Mouse (Mus musculus): Measurements from ENCODE around the gene Orai1. TPM values are rescaled to one million over a fixed set of nuclear protein-coding genes. Genes with fewer than 3 reads are reported as not detected.
A peak's percentile ranks its signal among the peaks of the same experiment; 100 is the strongest.

Gene Orai1
- polyA plus RNA-seq, 1 experiment from 2014 or later, result 15.5 TPM

- Histone ChIP-seq H3K9me3 (no peaks in the 10 kb centered on the region), H3K9ac (no peak overlapping the region), H3K27me3 (no peaks in the 10 kb centered on the region), H3K4me3 (no peak overlapping the region), H3K27ac (peak overlapping the region; percentile 22; the same call in 1 of the 2 replicates), H3K4me2 (replicated peaks) (no peak overlapping the region), H3K4me1 (peaks cover 50% of the 10 kb centered on the region), H3K36me3 (peaks cover 1% of the 10 kb centered on the region; the same call in 1 of the 2 replicates)
- WGBS, result 67% methylated on average over 6 of the region's 6 CpGs
- ATAC-seq (ENCODE audit: low FRiP score, low read depth), result no peak
Observed at GRCm38 (mm10) chr5:123023049-123023448, 8.2 kb downstream of the Orai1 start.

GRCm38 (mm10) chr5:123024312-123024711, 9.4 kb downstream of the Orai1 start:
- peaks cover 37% of the 10 kb centered on the region for H3K4me1 ChIP-seq
- H3K27ac ChIP-seq, result no peak overlapping the region
- H3K27me3 ChIP-seq, result no peaks in the 10 kb centered on the region
- H3K9ac ChIP-seq, result no peak overlapping the region
- 91% methylated on average over 6 of the region's 6 CpGs for WGBS
- no peaks in the 10 kb centered on the region for H3K9me3 ChIP-seq
- H3K4me3 ChIP-seq, result no peak overlapping the region
- ATAC-seq (ENCODE audit: low FRiP score, low read depth), result no peak
- H3K4me2 ChIP-seq (replicated peaks), result no peak overlapping the region
- peaks cover 4% of the 10 kb centered on the region for H3K36me3 ChIP-seq

- H3K4me3 ChIP-seq, result no peak overlapping the region
Observed at GRCm38 (mm10) chr5:123024965-123025573, 10.2 kb downstream of the Orai1 start.

GRCm38 (mm10) chr5:123026414-123026813, 11.5 kb downstream of the Orai1 start:
- Histone ChIP-seq H3K4me1 (peaks cover 29% of the 10 kb centered on the region), H3K36me3 (peaks cover 23% of the 10 kb centered on the region), H3K9me3 (no peaks in the 10 kb centered on the region), H3K4me2 (replicated peaks) (no peak overlapping the region), H3K4me3 (no peak overlapping the region), H3K27ac (no peak overlapping the region), H3K27me3 (no peaks in the 10 kb centered on the region), H3K9ac (no peak overlapping the region)
- WGBS, result 54% methylated on average over 6 of the region's 6 CpGs
- no peak for ATAC-seq (ENCODE audit: low FRiP score, low read depth)

More at GRCm38 (mm10) chr5:123024965-123025573, 10.2 kb downstream of the Orai1 start:
- peaks cover 12% of the 10 kb centered on the region for H3K36me3 ChIP-seq
- ATAC-seq (ENCODE audit: low FRiP score, low read depth), result no peak
- H3K27me3 ChIP-seq, result no peaks in the 10 kb centered on the region
- H3K27ac ChIP-seq, result no peak overlapping the region
- H3K4me2 ChIP-seq (replicated peaks), result no peak overlapping the region
- no peak overlapping the region for H3K9ac ChIP-seq
- no peaks in the 10 kb centered on the region for H3K9me3 ChIP-seq
- WGBS, result 59% methylated on average over 9 of the region's 9 CpGs
- H3K4me1 ChIP-seq, result peaks cover 30% of the 10 kb centered on the region

- H3K27me3 ChIP-seq, result no peaks in the 10 kb centered on the region
- no peak overlapping the region for H3K4me2 ChIP-seq (replicated peaks)
- no peak overlapping the region for H3K9ac ChIP-seq
- WGBS, result 66% methylated on average over 6 of the region's 6 CpGs
- H3K27ac ChIP-seq, result no peak overlapping the region
- ATAC-seq (ENCODE audit: low FRiP score, low read depth), result no peak
- H3K4me3 ChIP-seq, result no peak overlapping the region
- H3K9me3 ChIP-seq, result no peaks in the 10 kb centered on the region
- H3K4me1 ChIP-seq, result peaks cover 29% of the 10 kb centered on the region
- peaks cover 33% of the 10 kb centered on the region for H3K36me3 ChIP-seq
Observed at GRCm38 (mm10) chr5:123027436-123027835, 12.6 kb downstream of the Orai1 start.

GRCm38 (mm10) chr5:123029729-123030128, 14.9 kb downstream of the Orai1 start:
- no peak for ATAC-seq (ENCODE audit: low FRiP score, low read depth)
- Histone ChIP-seq H3K4me3 (no peak overlapping the region), H3K4me2 (replicated peaks) (no peak overlapping the region), H3K4me1 (peaks cover 25% of the 10 kb centered on the region), H3K9ac (no peak overlapping the region), H3K36me3 (peaks cover 35% of the 10 kb centered on the region), H3K9me3 (no peaks in the 10 kb centered on the region), H3K27ac (peak overlapping the region; percentile 33; the same call in 1 of the 2 replicates), H3K27me3 (no peaks in the 10 kb centered on the region)
- 86% methylated on average over 7 of the region's 7 CpGs for WGBS

- ATAC-seq (ENCODE audit: low FRiP score, low read depth), result no peak
- Histone ChIP-seq H3K36me3 (peaks cover 35% of the 10 kb centered on the region), H3K27me3 (no peaks in the 10 kb centered on the region), H3K9me3 (no peaks in the 10 kb centered on the region), H3K4me2 (replicated peaks) (no peak overlapping the region), H3K27ac (no peak overlapping the region), H3K9ac (no peak overlapping the region), H3K4me1 (peaks cover 16% of the 10 kb centered on the region), H3K4me3 (no peak overlapping the region)
- WGBS, result 93% methylated on average over 3 of the region's 3 CpGs
Observed at GRCm38 (mm10) chr5:123031312-123031711, 16.4 kb downstream of the Orai1 start.

- 74% methylated on average over 7 of the region's 7 CpGs for WGBS
- H3K27ac ChIP-seq, result no peak overlapping the region
- H3K27me3 ChIP-seq, result no peaks in the 10 kb centered on the region
- no peaks in the 10 kb centered on the region for H3K9me3 ChIP-seq
- no peak for ATAC-seq (ENCODE audit: low FRiP score, low read depth)
- no peak overlapping the region for H3K9ac ChIP-seq
- H3K4me3 ChIP-seq, result no peak overlapping the region
- H3K4me1 ChIP-seq, result peaks cover 4% of the 10 kb centered on the region
- peaks cover 35% of the 10 kb centered on the region for H3K36me3 ChIP-seq
- no peak overlapping the region for H3K4me2 ChIP-seq (replicated peaks)
Observed at GRCm38 (mm10) chr5:123033646-123034160, 18.8 kb downstream of the Orai1 start.

- no peak overlapping the region for H3K4me2 ChIP-seq (replicated peaks)
- no peaks in the 10 kb centered on the region for H3K27me3 ChIP-seq
- no peak for ATAC-seq (ENCODE audit: low FRiP score, low read depth)
- peaks cover 14% of the 10 kb centered on the region for H3K4me1 ChIP-seq
- no peaks in the 10 kb centered on the region for H3K9me3 ChIP-seq
- H3K4me3 ChIP-seq, result no peak overlapping the region
- H3K9ac ChIP-seq, result no peak overlapping the region
- no peak overlapping the region for H3K27ac ChIP-seq
- peaks cover 23% of the 10 kb centered on the region for H3K36me3 ChIP-seq
- 85% methylated on average over 4 of the region's 4 CpGs for WGBS
Observed at GRCm38 (mm10) chr5:123035089-123035488, 20.2 kb downstream of the Orai1 start.

- ATAC-seq (ENCODE audit: low FRiP score, low read depth), result no peak
- no peak overlapping the region for H3K4me3 ChIP-seq
- 20% methylated on average over 6 of the region's 6 CpGs for WGBS
- H3K27ac ChIP-seq, result no peak overlapping the region
- H3K9me3 ChIP-seq, result no peaks in the 10 kb centered on the region
- H3K4me2 ChIP-seq (replicated peaks), result no peak overlapping the region
- peaks cover 18% of the 10 kb centered on the region for H3K36me3 ChIP-seq
- no peaks in the 10 kb centered on the region for H3K27me3 ChIP-seq
- no peak overlapping the region for H3K9ac ChIP-seq
- peaks cover 14% of the 10 kb centered on the region for H3K4me1 ChIP-seq
Observed at GRCm38 (mm10) chr5:123035564-123035963, 20.7 kb downstream of the Orai1 start.

- Histone ChIP-seq H3K9ac (no peak overlapping the region), H3K27ac (no peak overlapping the region), H3K36me3 (no peaks in the 10 kb centered on the region), H3K27me3 (no peaks in the 10 kb centered on the region), H3K9me3 (no peaks in the 10 kb centered on the region), H3K4me3 (no peak overlapping the region), H3K4me2 (replicated peaks) (no peak overlapping the region), H3K4me1 (peaks cover 14% of the 10 kb centered on the region)
- 85% methylated on average over 5 of the region's 5 CpGs for WGBS
- no peak for ATAC-seq (ENCODE audit: low FRiP score, low read depth)
Observed at GRCm38 (mm10) chr5:123038115-123038514, 23.2 kb downstream of the Orai1 start.

GRCm38 (mm10) chr5:123039120-123039752, 24.4 kb downstream of the Orai1 start:
- no peaks in the 10 kb centered on the region for H3K36me3 ChIP-seq
- no peaks in the 10 kb centered on the region for H3K27me3 ChIP-seq
- H3K4me1 ChIP-seq, result peaks cover 14% of the 10 kb centered on the region
- WGBS, result 5% methylated on average over 25 of the region's 25 CpGs
- no peaks in the 10 kb centered on the region for H3K9me3 ChIP-seq
- H3K4me2 ChIP-seq (replicated peaks), result peak overlapping the region; percentile 63
- H3K4me3 ChIP-seq, result peak overlapping the region; percentile 34
- ATAC-seq (ENCODE audit: low FRiP score, low read depth), result 0 out of 2 replicates have a peak, but pooled peaks have one; percentile 15
- no peak overlapping the region for H3K27ac ChIP-seq
- H3K9ac ChIP-seq, result no peak overlapping the region
